Mouse (Mus musculus) hindbrain, embryonic 12.5 days (tissue): ENCODE results near the gene Nfia. TPM values are rescaled to one million over a fixed set of nuclear protein-coding genes. Genes with fewer than 3 reads are reported as not detected.

Experiments used
- ATAC-seq: fragments of 200-750 bp; cut with Nextera tagmentation; 2 replicates; pipeline ENCODE4 v1.8.0; 2017; ENCODE audit warnings: moderate TSS enrichment; ENCODE audit not compliant: low FRiP score
- H3K27ac ChIP-seq: fragments of 300-500 bp; sonication (generic); 2 replicates; pipeline ENCODE4 v1.5.1; 2016; ENCODE audit warnings: mild to moderate bottlenecking
- H3K27me3 ChIP-seq: fragments of 300-500 bp; sonication (generic); 2 replicates; pipeline ENCODE4 v1.6.1; 2016; ENCODE audit warnings: mild to moderate bottlenecking
- H3K36me3 ChIP-seq: fragments of 300-500 bp; sonication (generic); 2 replicates; pipeline ENCODE4 v1.6.1; 2016; ENCODE audit warnings: mild to moderate bottlenecking
- H3K4me1 ChIP-seq: fragments of 300-500 bp; sonication (generic); 2 replicates; pipeline ENCODE4 v1.6.1; 2016
- H3K4me2 ChIP-seq: fragments of 300-500 bp; sonication (generic); replicated peaks from 2 replicates; pipeline ENCODE4 v1.6.1; 2016; ENCODE audit warnings: mild to moderate bottlenecking
- H3K4me3 ChIP-seq: fragments of 300-500 bp; sonication (generic); 2 replicates; pipeline ENCODE4 v1.5.1; 2016; ENCODE audit warnings: mild to moderate bottlenecking
- H3K9ac ChIP-seq: fragments of 300-500 bp; sonication (generic); 2 replicates; pipeline ENCODE4 v1.6.1; 2016; ENCODE audit warnings: mild to moderate bottlenecking, moderate library complexity
- H3K9me3 ChIP-seq: fragments of 300-500 bp; sonication (generic); replicated peaks from 2 replicates; pipeline ENCODE4 v1.6.1; 2016; ENCODE audit warnings: mild to moderate bottlenecking
- WGBS: fragments of 180-500 bp; shearing (Covaris S2); methylation state at CpG from one replicate; pipeline ENCODE4 v1.1.7; 2016; 5-methylcytosine and 5-hydroxymethylcytosine counted together
- polyA plus RNA-seq: library from polyadenylated mRNA; unstranded; fragments of >200 nt; fragmentation: Nextera tagmentation; extraction: Ambion mirVana; gene quantifications from 2 replicates; pipeline ENCODE4 v1.2.1, GENCODE M21; 2016

The Nfia gene
- polyA plus RNA-seq, 1 experiment from 2014 or later: 58.4 TPM

- ATAC-seq: no peak
- peaks cover 45% of the 10 kb centered on the region for H3K4me1 ChIP-seq
These were observed 64.3 kb downstream of the Nfia start for GRCm38 (mm10) chr4:97836812-97837211.

GRCm38 (mm10) chr4:97837724-97838123 lies 65.2 kb downstream of the Nfia start:
- Histone ChIP-seq H3K4me2 (no peak overlapping the region), H3K4me1 (peaks cover 45% of the 10 kb centered on the region), H3K27me3 (no peaks in the 10 kb centered on the region), H3K9ac (no peak overlapping the region), H3K4me3 (no peak overlapping the region), H3K36me3 (no peaks in the 10 kb centered on the region), H3K27ac (0 out of 2 replicates have a peak overlapping the region, but pooled peaks have one; percentile 80), H3K9me3 (no peaks in the 10 kb centered on the region)
- no peak for ATAC-seq
- WGBS: 92% methylated on average over 3 of the region's 3 CpGs

More at GRCm38 (mm10) chr4:97836812-97837211, 64.3 kb downstream of the Nfia start:
- no peak overlapping the region for H3K4me2 ChIP-seq
- no peaks in the 10 kb centered on the region for H3K36me3 ChIP-seq
- no peaks in the 10 kb centered on the region for H3K9me3 ChIP-seq
- no peak overlapping the region for H3K4me3 ChIP-seq
- H3K27ac ChIP-seq: no peak overlapping the region
- H3K27me3 ChIP-seq: no peaks in the 10 kb centered on the region
- no peak overlapping the region for H3K9ac ChIP-seq
- WGBS: 45% methylated on average over 13 of the region's 13 CpGs

- WGBS: 62% methylated on average over 3 of the region's 3 CpGs
- Histone ChIP-seq H3K4me3 (no peak overlapping the region), H3K36me3 (no peaks in the 10 kb centered on the region), H3K27me3 (no peaks in the 10 kb centered on the region), H3K4me2 (no peak overlapping the region), H3K9ac (no peak overlapping the region), H3K4me1 (peaks cover 47% of the 10 kb centered on the region), H3K27ac (peak overlapping the region; percentile 80; the same call in 1 of the 2 replicates), H3K9me3 (no peaks in the 10 kb centered on the region)
- ATAC-seq: no peak
These were observed 66.1 kb downstream of the Nfia start for GRCm38 (mm10) chr4:97838651-97839050.

- peak; percentile 88 for ATAC-seq
- Histone ChIP-seq H3K27me3 (no peaks in the 10 kb centered on the region), H3K4me1 (peaks cover 55% of the 10 kb centered on the region), H3K4me2 (no peak overlapping the region), H3K9me3 (no peaks in the 10 kb centered on the region), H3K27ac (peak overlapping the region; percentile 80), H3K9ac (0 out of 2 replicates have a peak overlapping the region, but pooled peaks have one; percentile 8), H3K4me3 (no peak overlapping the region), H3K36me3 (no peaks in the 10 kb centered on the region)
- WGBS: 18% methylated on average over 7 of the region's 7 CpGs
These were observed 67.0 kb downstream of the Nfia start for GRCm38 (mm10) chr4:97839406-97840101.

- no peaks in the 10 kb centered on the region for H3K9me3 ChIP-seq
- ATAC-seq: peak; percentile 51
- no peaks in the 10 kb centered on the region for H3K36me3 ChIP-seq
- H3K27ac ChIP-seq: peak overlapping the region; percentile 80
- 28% methylated on average over 8 of the region's 8 CpGs for whole genome bisulfite sequencing
- peaks cover 60% of the 10 kb centered on the region for H3K4me1 ChIP-seq
- no peaks in the 10 kb centered on the region for H3K27me3 ChIP-seq
- no peak overlapping the region for H3K4me2 ChIP-seq
- H3K9ac ChIP-seq: no peak overlapping the region
- no peak overlapping the region for H3K4me3 ChIP-seq
These were observed 67.9 kb downstream of the Nfia start for GRCm38 (mm10) chr4:97840227-97841062.

GRCm38 (mm10) chr4:97841063-97841595 lies 68.6 kb downstream of the Nfia start:
- no peaks in the 10 kb centered on the region for H3K9me3 ChIP-seq
- ATAC-seq: no peak
- peaks cover 60% of the 10 kb centered on the region for H3K4me1 ChIP-seq
- 43% methylated on average over 4 of the region's 4 CpGs for WGBS
- H3K4me3 ChIP-seq: no peak overlapping the region
- no peak overlapping the region for H3K27ac ChIP-seq
- no peak overlapping the region for H3K4me2 ChIP-seq
- no peak overlapping the region for H3K9ac ChIP-seq
- H3K27me3 ChIP-seq: no peaks in the 10 kb centered on the region
- H3K36me3 ChIP-seq: no peaks in the 10 kb centered on the region

GRCm38 (mm10) chr4:97841745-97842144 lies 69.2 kb downstream of the Nfia start:
- Histone ChIP-seq H3K4me1 (peaks cover 57% of the 10 kb centered on the region), H3K27me3 (no peaks in the 10 kb centered on the region), H3K27ac (no peak overlapping the region), H3K4me3 (no peak overlapping the region), H3K9me3 (no peaks in the 10 kb centered on the region), H3K4me2 (no peak overlapping the region), H3K9ac (no peak overlapping the region), H3K36me3 (no peaks in the 10 kb centered on the region)
- no peak for ATAC-seq
- WGBS: 74% methylated on average over 5 of the region's 5 CpGs

GRCm38 (mm10) chr4:97843981-97844690 lies 71.6 kb downstream of the Nfia start:
- no peaks in the 10 kb centered on the region for H3K9me3 ChIP-seq
- no peak overlapping the region for H3K9ac ChIP-seq
- no peak overlapping the region for H3K4me3 ChIP-seq
- no peaks in the 10 kb centered on the region for H3K27me3 ChIP-seq
- ATAC-seq: no peak
- H3K27ac ChIP-seq: no peak overlapping the region
- 51% methylated on average over 15 of the region's 15 CpGs for WGBS
- no peaks in the 10 kb centered on the region for H3K36me3 ChIP-seq
- peaks cover 36% of the 10 kb centered on the region for H3K4me1 ChIP-seq
- no peak overlapping the region for H3K4me2 ChIP-seq

GRCm38 (mm10) chr4:97844899-97845298 lies 72.4 kb downstream of the Nfia start:
- Histone ChIP-seq H3K4me1 (peaks cover 28% of the 10 kb centered on the region), H3K36me3 (no peaks in the 10 kb centered on the region), H3K27ac (0 out of 2 replicates have a peak overlapping the region, but pooled peaks have one; percentile 17), H3K4me2 (no peak overlapping the region), H3K9me3 (no peaks in the 10 kb centered on the region), H3K27me3 (no peaks in the 10 kb centered on the region), H3K4me3 (no peak overlapping the region), H3K9ac (no peak overlapping the region)
- 38% methylated on average over 6 of the region's 6 CpGs for WGBS
- no peak for ATAC-seq

- 81% methylated on average over 5 of the region's 5 CpGs for WGBS
- no peak overlapping the region for H3K4me2 ChIP-seq
- ATAC-seq: no peak
- no peaks in the 10 kb centered on the region for H3K36me3 ChIP-seq
- no peak overlapping the region for H3K4me3 ChIP-seq
- peaks cover 15% of the 10 kb centered on the region for H3K4me1 ChIP-seq
- H3K9ac ChIP-seq: no peak overlapping the region
- no peaks in the 10 kb centered on the region for H3K9me3 ChIP-seq
- no peaks in the 10 kb centered on the region for H3K27me3 ChIP-seq
- no peak overlapping the region for H3K27ac ChIP-seq
These were observed 75.1 kb downstream of the Nfia start for GRCm38 (mm10) chr4:97847653-97848052.

GRCm38 (mm10) chr4:97850991-97851390 lies 78.5 kb downstream of the Nfia start:
- no peak overlapping the region for H3K4me3 ChIP-seq
- H3K36me3 ChIP-seq: no peaks in the 10 kb centered on the region
- no peaks in the 10 kb centered on the region for H3K9me3 ChIP-seq
- H3K4me2 ChIP-seq: no peak overlapping the region
- no peak for ATAC-seq
- H3K27ac ChIP-seq: no peak overlapping the region
- WGBS: 89% methylated on average over 3 of the region's 3 CpGs
- H3K27me3 ChIP-seq: no peaks in the 10 kb centered on the region
- no peak overlapping the region for H3K9ac ChIP-seq
- no peaks in the 10 kb centered on the region for H3K4me1 ChIP-seq

- Histone ChIP-seq H3K36me3 (no peaks in the 10 kb centered on the region), H3K4me2 (no peak overlapping the region), H3K9me3 (no peaks in the 10 kb centered on the region), H3K27ac (no peak overlapping the region), H3K4me1 (no peaks in the 10 kb centered on the region), H3K9ac (no peak overlapping the region), H3K27me3 (no peaks in the 10 kb centered on the region), H3K4me3 (no peak overlapping the region)
- 78% methylated on average over 5 of the region's 5 CpGs for WGBS
- ATAC-seq: no peak
These were observed 79.2 kb downstream of the Nfia start for GRCm38 (mm10) chr4:97851698-97852097.
